Comparison of ENCODE assay signal across 13 mouse cellular contexts in the genomic region with DNA sequence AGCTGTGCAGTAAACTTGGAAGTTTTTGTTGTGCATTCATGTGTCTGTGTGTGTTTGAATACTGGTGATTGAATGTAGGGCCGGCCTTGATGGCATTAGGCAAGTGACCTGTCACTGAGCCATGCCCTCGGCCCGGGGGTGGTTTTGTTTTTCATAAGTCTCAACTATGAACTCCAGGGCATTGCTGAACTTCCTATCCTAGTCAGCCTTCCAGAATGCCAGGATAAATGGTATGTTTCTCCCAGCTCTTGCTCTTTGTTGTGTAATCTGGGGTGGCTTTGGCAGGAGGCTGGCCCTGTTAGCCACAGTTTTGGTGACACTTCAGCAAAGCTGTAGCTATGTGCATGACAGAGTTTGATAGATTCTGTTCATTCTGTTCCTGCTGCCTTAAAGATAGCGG. TPM values are rescaled to one million over a fixed set of nuclear protein-coding genes. Genes with fewer than 3 reads are reported as not detected.
DNase-seq lines count a peak whose midpoint lies in the region; ATAC-seq and TF ChIP-seq lines count a peak whose summit lies in the region.
"Had no signal": no experiment of that assay in that cellular context is flagged by ENCODE, and none has a peak within 500 bp of the region (broad histone marks: within the 10 kb centered on the region; RNA-seq: fewer than 3 reads in every experiment).

No protein-coding gene starts in this region.

- no peak overlapping the region for H3K4me3 ChIP-seq in kidney, embryonic 16.5 days (ENCODE audit: low read length)
- peak overlapping the region; percentile 3 for H3K4me3 ChIP-seq in liver, embryonic 15.5 days (replicated peaks)
- H3K4me3 ChIP-seq in thymus, adult 2 months (ENCODE audit: control insufficient read depth, insufficient read depth, low read length), result no peak overlapping the region
- H3K4me3 ChIP-seq in midbrain, embryonic 13.5 days (replicated peaks), result no peak overlapping the region
- H3K4me3 ChIP-seq: embryonic facial prominence, embryonic 15.5 days; midbrain, embryonic 15.5 days had no signal

- 33% methylated on average over 4 of the region's 4 CpGs for WGBS in kidney, embryonic 16.5 days
- 44% methylated on average over 4 of the region's 4 CpGs for WGBS in liver, embryonic 15.5 days (ENCODE audit: insufficient replicate concordance)
- WGBS in thymus, adult 2 months, result 83% methylated on average over 4 of the region's 4 CpGs
- WGBS in midbrain, embryonic 13.5 days, result 82% methylated on average over 4 of the region's 4 CpGs

- H3K9me3 ChIP-seq in kidney, embryonic 16.5 days (ENCODE audit: low read length), result no peaks in the 10 kb centered on the region
- no peaks in the 10 kb centered on the region for H3K9me3 ChIP-seq in liver, embryonic 15.5 days (replicated peaks)
- H3K9me3 ChIP-seq in midbrain, embryonic 13.5 days, result no peaks in the 10 kb centered on the region
- H3K9me3 ChIP-seq: embryonic facial prominence, embryonic 15.5 days; midbrain, embryonic 15.5 days had no signal

- peak overlapping the region; percentile 32; the same call in 1 of the 2 replicates for H3K9ac ChIP-seq in kidney, embryonic 16.5 days (replicated peaks; ENCODE audit: low read length)
- no peak overlapping the region for H3K9ac ChIP-seq in liver, embryonic 15.5 days
- no peak overlapping the region for H3K9ac ChIP-seq in midbrain, embryonic 13.5 days (replicated peaks)
- H3K9ac ChIP-seq: embryonic facial prominence, embryonic 15.5 days; midbrain, embryonic 15.5 days had no signal

- no peaks in the 10 kb centered on the region for H3K36me3 ChIP-seq in kidney, embryonic 16.5 days (ENCODE audit: insufficient read depth, low read length)
- peaks cover 13% of the 10 kb centered on the region for H3K36me3 ChIP-seq in liver, embryonic 15.5 days (replicated peaks)
- H3K36me3 ChIP-seq in thymus, adult 2 months (ENCODE audit: control insufficient read depth, insufficient read depth, low read length), result peaks cover under 1% of the 10 kb centered on the region
- H3K36me3 ChIP-seq in midbrain, embryonic 13.5 days, result peaks cover under 1% of the 10 kb centered on the region; the same call in 1 of the 2 replicates
- H3K36me3 ChIP-seq: midbrain, embryonic 15.5 days had no signal

- H3K27me3 ChIP-seq in kidney, embryonic 16.5 days (ENCODE audit: insufficient read depth, low read length), result no peaks in the 10 kb centered on the region
- H3K27me3 ChIP-seq in liver, embryonic 15.5 days, result no peaks in the 10 kb centered on the region
- H3K27me3 ChIP-seq in thymus, adult 2 months (ENCODE audit: control insufficient read depth, insufficient read depth, low read length), result no peaks in the 10 kb centered on the region
- H3K27me3 ChIP-seq in midbrain, embryonic 13.5 days, result no peaks in the 10 kb centered on the region
- H3K27me3 ChIP-seq: embryonic facial prominence, embryonic 15.5 days; midbrain, embryonic 15.5 days had no signal

- H3K4me2 ChIP-seq in kidney, embryonic 16.5 days (replicated peaks; ENCODE audit: low read depth, low read length), result peak overlapping the region; percentile 84
- peak overlapping the region; percentile 67 for H3K4me2 ChIP-seq in liver, embryonic 15.5 days
- no peak overlapping the region for H3K4me2 ChIP-seq in midbrain, embryonic 13.5 days (replicated peaks)
- H3K4me2 ChIP-seq: embryonic facial prominence, embryonic 15.5 days; midbrain, embryonic 15.5 days had no signal

- no peak for ATAC-seq in kidney, embryonic 16.5 days (ENCODE audit: low FRiP score, low TSS enrichment)
- no peak for ATAC-seq in liver, embryonic 15.5 days (ENCODE audit: insufficient read depth)
- no peak for ATAC-seq in midbrain, embryonic 13.5 days
- ATAC-seq: hindbrain, postnatal 0 days; midbrain, embryonic 15.5 days had no signal

- H3K4me1 ChIP-seq in kidney, embryonic 16.5 days (ENCODE audit: insufficient read depth, low read length), result peaks cover 73% of the 10 kb centered on the region
- H3K4me1 ChIP-seq in liver, embryonic 15.5 days (replicated peaks), result peaks cover 80% of the 10 kb centered on the region
- H3K4me1 ChIP-seq in thymus, adult 2 months (replicated peaks; ENCODE audit: control insufficient read depth, insufficient read depth, low read length), result peaks cover 18% of the 10 kb centered on the region
- H3K4me1 ChIP-seq in midbrain, embryonic 13.5 days (replicated peaks), result peaks cover 61% of the 10 kb centered on the region

- TF ChIP-seq POLR2A in thymus, adult 2 months (IDR thresholded peaks at IDR 0.05; ENCODE audit: control insufficient read depth, extremely low read depth, insufficient read depth, low read length, poor library complexity), result no peak

- no peak for TF ChIP-seq CTCF in thymus, adult 2 months (IDR thresholded peaks at IDR 0.05; ENCODE audit: borderline replicate concordance, control insufficient read depth, extremely low read depth, insufficient read depth, low read length, poor library complexity)

- no peak overlapping the region; the same call in 1 of the 2 replicates for H3K27ac ChIP-seq in kidney, embryonic 16.5 days (ENCODE audit: low read length)
- peak overlapping the region; percentile 34; the same call in 1 of the 2 replicates for H3K27ac ChIP-seq in liver, embryonic 15.5 days (replicated peaks)
- no peak overlapping the region; the same call in 1 of the 2 replicates for H3K27ac ChIP-seq in thymus, adult 2 months (ENCODE audit: control insufficient read depth, insufficient read depth, low read length)
- no peak overlapping the region for H3K27ac ChIP-seq in midbrain, embryonic 13.5 days
- H3K27ac ChIP-seq: embryonic facial prominence, embryonic 15.5 days; hindbrain, postnatal 0 days; midbrain, embryonic 15.5 days had no signal

- peak; percentile 88 for DNase-seq in adrenal gland, adult 2 months
- no peak for DNase-seq in adrenal gland, postnatal 4 days (ENCODE audit: low spot score in 2 of 2)
- DNase-seq in kidney, postnatal 4 days, result no peak
- DNase-seq in adrenal gland, postnatal 25 days, result peak; percentile 61
- no peak for DNase-seq in thymus, adult 2 months
- DNase-seq: cerebellum, postnatal 14 days; right cerebral cortex, postnatal 4 days had no signal

RNA-seq across cellular contexts. Expression of gene Tmbim6, which starts 4.2 kb away (rescaled TPM):
- 100 to 1,000 TPM; 549 to 716 TPM for total RNA-seq in adrenal gland, adult 2 months (2021)
- 1,176 and 1,311 TPM in 2 replicates for polyA plus RNA-seq in adrenal gland, adult 2 months (2012; rRNA removed)
- total RNA-seq in adrenal gland, postnatal 4 days (2021), result 100 to 1,000 TPM; 520 to 533 TPM
- 634 and 653 TPM in 2 replicates for polyA plus RNA-seq in kidney, embryonic 16.5 days (2015; fragmentation: Nextera tagmentation; extraction: Ambion mirVana)
- total RNA-seq in adrenal gland, postnatal 25 days (2021), result 719 and 813 TPM in 2 replicates
- polyA plus RNA-seq in liver, embryonic 15.5 days (2015; fragmentation: Nextera tagmentation; extraction: Ambion mirVana), result 278 and 304 TPM in 2 replicates
- 723 and 818 TPM in 2 replicates for polyA plus RNA-seq in thymus, adult 2 months (2012; rRNA removed)
- 228 and 244 TPM in 2 replicates for polyA plus RNA-seq in midbrain, embryonic 13.5 days (2015; fragmentation: Nextera tagmentation; extraction: Ambion mirVana)

RNA-seq across cellular contexts. Expression of gene Fmnl3, which starts 26.6 kb away (rescaled TPM):
- 10 to 100 TPM; 13.9 to 23.6 TPM for total RNA-seq in adrenal gland, adult 2 months (2021)
- 19.7 and 22.2 TPM in 2 replicates for polyA plus RNA-seq in adrenal gland, adult 2 months (2012; rRNA removed)
- total RNA-seq in adrenal gland, postnatal 4 days (2021), result 10 to 100 TPM; 41.0 to 45.6 TPM
- polyA plus RNA-seq in kidney, embryonic 16.5 days (2015; fragmentation: Nextera tagmentation; extraction: Ambion mirVana), result 27.1 and 29.8 TPM in 2 replicates
- total RNA-seq in adrenal gland, postnatal 25 days (2021), result 16.4 and 24.1 TPM in 2 replicates
- polyA plus RNA-seq in liver, embryonic 15.5 days (2015; fragmentation: Nextera tagmentation; extraction: Ambion mirVana), result 3.5 and 3.8 TPM in 2 replicates
- polyA plus RNA-seq in thymus, adult 2 months (2012; rRNA removed), result 55.5 and 59.6 TPM in 2 replicates
- polyA plus RNA-seq in midbrain, embryonic 13.5 days (2015; fragmentation: Nextera tagmentation; extraction: Ambion mirVana), result 8.5 and 8.7 TPM in 2 replicates

Comparison
In these comparisons a context has a peak if more than half of its experiments do, and no peak if none do; other contexts are left out.
1. DNase-seq: peak in adrenal gland, adult 2 months (single experiment) and adrenal gland, postnatal 25 days (single experiment); none in adrenal gland, postnatal 4 days (0 of 2), kidney, postnatal 4 days (0 of 2) and thymus, adult 2 months (single experiment).